Mouse (Mus musculus) embryonic facial prominence, embryonic 13.5 days (tissue): ENCODE results near the gene Rprd2. TPM values are rescaled to one million over a fixed set of nuclear protein-coding genes. Genes with fewer than 3 reads are reported as not detected.
"Not testable (repeated sequence)": the region's sequence is repeated elsewhere in the genome, so short reads cannot be mapped to it uniquely, and the experiment has no call there.

ENCODE experiments used
- ATAC-seq: fragments of 200-750 bp; cut with Nextera tagmentation; 2 replicates; pipeline ENCODE4 v1.8.0; 2017; ENCODE audit warnings: low read depth; ENCODE audit not compliant: insufficient number of reproducible peaks, insufficient read depth, low FRiP score, low TSS enrichment
- H3K27ac ChIP-seq: fragments of 300-500 bp; sonication (generic); 2 replicates; pipeline ENCODE4 v1.5.1; 2015; ENCODE audit warnings: moderate library complexity, mild to moderate bottlenecking, inconsistent platforms
- H3K27me3 ChIP-seq: fragments of 300-500 bp; sonication (generic); 2 replicates; pipeline ENCODE4 v1.6.1; 2015; ENCODE audit warnings: mild to moderate bottlenecking, inconsistent platforms
- H3K36me3 ChIP-seq: fragments of 300-500 bp; sonication (generic); 2 replicates; pipeline ENCODE4 v1.6.1; 2015; ENCODE audit warnings: mild to moderate bottlenecking, inconsistent platforms
- H3K4me1 ChIP-seq: fragments of 300-500 bp; sonication (generic); 2 replicates; pipeline ENCODE4 v1.6.1; 2015; ENCODE audit warnings: inconsistent platforms
- H3K4me2 ChIP-seq: fragments of 300-500 bp; sonication (generic); 2 replicates; pipeline ENCODE4 v1.6.1; 2015; ENCODE audit warnings: moderate library complexity, mild to moderate bottlenecking, inconsistent platforms
- H3K4me3 ChIP-seq: fragments of 300-500 bp; sonication (generic); 2 replicates; pipeline ENCODE4 v1.5.1; 2015; ENCODE audit warnings: mild to moderate bottlenecking, inconsistent platforms
- H3K9ac ChIP-seq: fragments of 300-500 bp; sonication (generic); 2 replicates; pipeline ENCODE4 v1.6.1; 2015; ENCODE audit warnings: mild to moderate bottlenecking, inconsistent platforms
- H3K9me3 ChIP-seq: fragments of 300-500 bp; sonication (generic); 2 replicates; pipeline ENCODE4 v1.6.1; 2016; ENCODE audit warnings: inconsistent platforms
- WGBS: fragments of 180-500 bp; shearing (Covaris S2); methylation state at CpG from one replicate; pipeline ENCODE4 v1.1.7; 2015; ENCODE audit warnings: mixed read lengths; 5-methylcytosine and 5-hydroxymethylcytosine counted together
- polyA plus RNA-seq: library from polyadenylated mRNA; unstranded; fragments of >200 nt; fragmentation: Nextera tagmentation; extraction: Ambion mirVana; gene quantifications from 2 replicates; pipeline ENCODE4 v1.2.1, GENCODE M21; 2015

The Rprd2 gene
- polyA plus RNA-seq, 1 experiment from 2014 or later, result 25.4 TPM

DNA sequence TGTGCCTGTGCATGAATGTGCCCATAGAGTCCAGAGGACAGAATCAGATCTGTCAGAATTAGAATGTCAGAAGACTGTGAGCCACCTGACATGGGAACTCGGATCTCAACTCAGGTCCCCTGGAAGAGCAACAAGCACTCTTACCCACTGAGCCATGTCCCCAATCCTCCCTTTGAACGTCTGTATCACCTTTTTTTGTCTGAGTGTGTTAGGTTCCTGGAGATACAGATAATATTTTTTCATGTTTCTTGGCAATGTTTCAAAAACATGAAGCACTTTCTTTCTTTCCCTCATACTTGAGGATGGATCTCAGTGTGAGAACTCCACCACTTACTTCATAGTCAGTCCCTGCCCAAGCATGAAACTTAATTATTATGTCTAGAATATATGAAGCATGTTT lies 10.3 kb downstream of the Rprd2 start:
- no peaks in the 10 kb centered on the region for H3K9me3 ChIP-seq
- no peaks in the 10 kb centered on the region for H3K4me1 ChIP-seq
- no peak for ATAC-seq
- H3K4me3 ChIP-seq, result no peak overlapping the region
- H3K4me2 ChIP-seq, result no peak overlapping the region
- WGBS, result 67% methylated on average over 2 of the region's 2 CpGs
- H3K27ac ChIP-seq, result no peak overlapping the region
- H3K9ac ChIP-seq, result no peak overlapping the region
- H3K27me3 ChIP-seq, result no peaks in the 10 kb centered on the region
- H3K36me3 ChIP-seq, result peaks cover 24% of the 10 kb centered on the region

DNA sequence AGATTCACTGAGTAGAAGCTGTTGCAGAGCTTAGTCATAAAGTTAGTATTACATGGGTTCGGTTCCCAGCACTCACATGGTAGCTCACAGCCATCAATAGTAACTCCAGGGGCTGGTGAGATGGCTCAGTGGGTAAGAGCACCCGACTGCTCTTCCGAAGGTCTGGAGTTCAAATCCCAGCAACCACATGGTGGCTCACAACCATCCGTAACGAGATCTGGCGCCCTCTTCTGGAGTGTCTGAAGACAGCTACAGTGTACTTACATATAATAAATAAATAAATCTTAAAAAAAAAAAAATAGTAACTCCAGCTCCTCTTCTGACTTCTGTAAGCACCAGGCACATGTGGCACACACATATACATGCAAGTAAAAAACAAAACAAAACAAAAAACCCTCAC lies 11.0 kb downstream of the Rprd2 start:
- H3K27ac ChIP-seq, ATAC-seq, H3K9me3 ChIP-seq, H3K4me1 ChIP-seq, H3K27me3 ChIP-seq, H3K9ac ChIP-seq, H3K4me3 ChIP-seq, H3K4me2 ChIP-seq: not testable (repeated sequence)
- 84% methylated on average over 6 of the region's 6 CpGs for WGBS
- peaks cover 24% of the 10 kb centered on the region for H3K36me3 ChIP-seq

DNA sequence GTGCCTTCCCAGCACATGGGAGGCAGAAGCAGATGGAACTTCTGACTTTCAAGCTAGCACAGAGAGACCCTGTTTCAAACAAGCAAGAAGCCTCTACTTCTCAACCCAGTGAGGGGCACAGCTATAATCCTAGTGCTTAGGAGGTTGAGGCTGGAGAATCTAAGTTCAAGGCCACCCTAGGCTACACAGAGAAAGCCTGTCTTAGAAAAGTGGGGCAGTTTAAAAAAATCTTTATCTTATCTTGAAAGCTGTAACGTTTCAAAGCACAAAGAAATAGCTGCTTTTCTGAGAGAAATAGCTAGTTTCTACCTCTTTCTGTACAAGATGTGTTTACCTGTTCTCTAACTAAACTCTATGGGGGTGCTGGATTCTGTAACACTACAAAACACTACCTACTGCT lies 12.0 kb downstream of the Rprd2 start:
- Histone ChIP-seq H3K27me3 (no peaks in the 10 kb centered on the region), H3K4me3 (no peak overlapping the region), H3K27ac (no peak overlapping the region), H3K9me3 (no peaks in the 10 kb centered on the region), H3K36me3 (peaks cover 24% of the 10 kb centered on the region), H3K4me2 (no peak overlapping the region), H3K4me1 (no peaks in the 10 kb centered on the region), H3K9ac (no peak overlapping the region)
- 95% methylated on average over 1 of the region's 1 CpGs for WGBS
- ATAC-seq, result no peak

DNA sequence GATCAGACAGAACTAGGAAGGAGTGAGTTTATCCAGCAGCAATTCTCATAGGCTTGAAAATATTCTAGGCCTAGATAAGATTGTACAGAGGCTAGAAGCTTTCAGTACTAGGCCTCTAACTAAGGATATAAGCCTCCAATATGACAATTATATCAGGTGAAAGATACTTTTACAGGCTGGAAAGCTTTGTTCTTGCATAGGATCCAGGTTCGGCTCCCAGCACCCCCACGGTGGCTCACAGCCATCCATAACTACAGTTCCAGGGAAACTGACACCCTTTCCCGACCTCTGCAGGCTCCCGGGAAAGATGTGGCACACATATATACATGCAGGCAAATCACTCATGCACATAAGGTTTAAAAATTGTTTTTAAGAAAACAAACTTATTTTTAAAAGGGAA lies 14.8 kb downstream of the Rprd2 start:
- H3K36me3 ChIP-seq, result peaks cover 21% of the 10 kb centered on the region
- 94% methylated on average over 4 of the region's 4 CpGs for WGBS
- no peaks in the 10 kb centered on the region for H3K4me1 ChIP-seq
- H3K27me3 ChIP-seq, result no peaks in the 10 kb centered on the region
- ATAC-seq, result no peak
- no peaks in the 10 kb centered on the region for H3K9me3 ChIP-seq
- no peak overlapping the region for H3K9ac ChIP-seq
- H3K4me2 ChIP-seq, result no peak overlapping the region
- no peak overlapping the region for H3K27ac ChIP-seq
- H3K4me3 ChIP-seq, result no peak overlapping the region

DNA sequence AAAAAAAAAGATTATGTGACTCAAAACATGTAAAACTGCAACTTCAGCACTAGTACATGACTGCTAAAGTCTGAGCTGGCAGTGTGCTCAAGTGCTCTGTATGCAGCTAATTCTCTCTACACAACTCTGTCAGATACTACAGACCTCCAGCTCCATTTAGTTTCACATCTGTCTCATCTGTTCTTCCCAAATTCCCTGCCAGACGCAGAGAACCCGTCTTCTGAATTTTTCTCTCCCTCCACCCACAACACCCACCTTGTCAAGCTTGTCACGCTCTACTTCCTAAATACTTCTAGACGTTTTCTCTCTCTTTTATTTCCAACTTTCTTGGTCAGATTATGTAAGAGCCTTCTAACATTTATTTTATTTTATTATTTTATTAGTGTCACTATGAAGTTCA lies 19.9 kb downstream of the Rprd2 start:
- no peak for ATAC-seq
- H3K36me3 ChIP-seq, result no peaks in the 10 kb centered on the region; the same call in none of the 2 replicates
- no peak overlapping the region for H3K4me2 ChIP-seq
- H3K27ac ChIP-seq, result no peak overlapping the region
- WGBS, result 86% methylated on average over 4 of the region's 4 CpGs
- H3K9me3 ChIP-seq, result no peaks in the 10 kb centered on the region
- no peak overlapping the region for H3K4me3 ChIP-seq
- 0 out of 2 replicates have a peak, but pooled peaks cover 2% of the 10 kb centered on the region for H3K4me1 ChIP-seq
- no peaks in the 10 kb centered on the region for H3K27me3 ChIP-seq
- H3K9ac ChIP-seq, result no peak overlapping the region

DNA sequence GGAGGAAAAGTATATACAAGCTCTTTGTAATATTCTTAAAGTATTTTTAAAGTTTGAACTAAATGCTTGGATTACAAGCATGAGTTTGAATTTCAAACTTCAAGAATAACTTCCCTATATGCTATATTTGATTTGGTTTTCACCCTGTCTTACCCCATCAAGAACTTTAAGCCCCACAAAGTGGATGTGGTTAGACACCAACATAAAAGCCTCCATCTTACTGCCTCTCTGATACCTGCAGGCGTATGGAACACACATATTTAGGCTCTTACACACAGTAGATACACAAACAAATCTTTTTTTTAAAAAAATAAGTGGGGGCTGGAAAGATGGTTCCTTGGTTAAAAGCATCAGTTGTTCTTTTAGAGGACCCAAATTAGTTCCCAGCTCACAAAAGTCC lies 24.4 kb downstream of the Rprd2 start:
- no peaks in the 10 kb centered on the region for H3K9me3 ChIP-seq
- 86% methylated on average over 1 of the region's 1 CpGs for WGBS
- ATAC-seq, result no peak
- H3K4me3 ChIP-seq, result no peak overlapping the region
- H3K4me2 ChIP-seq, result no peak overlapping the region
- no peak overlapping the region for H3K27ac ChIP-seq
- H3K36me3 ChIP-seq, result peaks cover 1% of the 10 kb centered on the region; the same call in 1 of the 2 replicates
- no peak overlapping the region for H3K9ac ChIP-seq
- H3K4me1 ChIP-seq, result 0 out of 2 replicates have a peak, but pooled peaks cover 2% of the 10 kb centered on the region
- H3K27me3 ChIP-seq, result no peaks in the 10 kb centered on the region

DNA sequence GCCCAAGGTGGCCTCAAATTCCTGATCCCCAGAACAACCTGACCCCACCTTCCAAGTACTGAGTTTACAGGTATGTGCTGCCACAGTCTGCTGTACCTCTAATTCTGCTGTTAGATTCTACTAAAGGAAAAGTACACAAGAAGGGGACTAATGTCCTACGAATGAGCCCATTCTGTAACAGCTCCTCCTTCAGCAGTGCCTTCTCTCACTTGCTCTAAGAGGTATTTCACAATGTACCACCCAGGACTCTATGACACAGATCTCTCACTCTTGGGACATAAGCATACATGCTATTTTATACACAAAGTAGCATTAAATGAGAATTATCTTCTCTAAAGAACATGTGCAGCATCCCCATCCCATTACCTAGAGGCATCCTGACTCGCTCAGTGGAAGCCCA lies 25.0 kb downstream of the Rprd2 start:
- 63% methylated on average over 2 of the region's 2 CpGs for WGBS
- no peak for ATAC-seq
- H3K36me3 ChIP-seq, result peaks cover 6% of the 10 kb centered on the region; the same call in 1 of the 2 replicates

DNA sequence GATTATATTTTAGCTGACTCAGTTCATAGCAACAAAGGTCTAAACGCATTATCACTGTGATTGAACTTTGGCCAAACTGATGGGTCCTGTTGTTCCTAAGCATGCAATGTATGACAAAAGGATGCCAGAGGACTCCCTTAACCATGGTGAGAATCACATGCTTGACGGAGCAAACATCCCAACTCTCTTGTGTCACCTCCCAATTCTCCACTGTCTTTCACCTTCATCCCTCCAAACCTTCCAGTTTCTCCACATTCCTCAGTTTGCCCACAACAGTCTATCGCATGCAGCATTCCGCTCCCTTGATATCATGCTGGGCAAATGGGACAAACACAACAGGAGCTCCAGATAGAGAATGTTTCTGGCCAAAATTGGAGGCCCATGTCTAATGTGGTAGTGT lies 33.2 kb downstream of the Rprd2 start:
- Histone ChIP-seq H3K9me3 (no peaks in the 10 kb centered on the region), H3K4me3 (no peak overlapping the region), H3K4me1 (no peaks in the 10 kb centered on the region), H3K36me3 (peaks cover 71% of the 10 kb centered on the region), H3K27me3 (no peaks in the 10 kb centered on the region), H3K27ac (no peak overlapping the region), H3K4me2 (no peak overlapping the region), H3K9ac (no peak overlapping the region)
- 88% methylated on average over 4 of the region's 4 CpGs for WGBS
- no peak for ATAC-seq

More for the DNA sequence above, 25.0 kb downstream of the Rprd2 start:
- no peak overlapping the region for H3K27ac ChIP-seq
- H3K4me1 ChIP-seq, result 0 out of 2 replicates have a peak, but pooled peaks cover 2% of the 10 kb centered on the region
- no peaks in the 10 kb centered on the region for H3K9me3 ChIP-seq
- H3K4me3 ChIP-seq, result no peak overlapping the region
- H3K27me3 ChIP-seq, result no peaks in the 10 kb centered on the region
- no peak overlapping the region for H3K9ac ChIP-seq
- no peak overlapping the region for H3K4me2 ChIP-seq

DNA sequence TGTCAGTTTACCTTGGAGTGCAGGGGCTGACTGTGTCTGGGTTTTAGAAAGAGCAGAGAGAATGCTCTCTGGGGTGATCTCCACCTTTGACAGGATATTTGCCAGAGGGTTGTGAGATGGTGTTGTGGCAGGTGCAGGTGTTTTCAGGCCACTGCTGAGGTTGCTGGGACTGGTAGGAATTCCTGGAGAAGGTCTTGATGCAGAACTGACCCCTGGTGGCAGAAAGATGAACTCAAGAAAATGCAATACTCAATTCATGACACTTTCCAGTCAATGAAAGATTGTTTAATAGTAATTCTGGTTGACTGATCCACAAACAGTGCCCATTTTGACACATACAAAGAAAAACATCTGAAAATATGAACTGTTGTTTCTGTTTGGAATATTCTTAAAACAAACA lies 46.7 kb downstream of the Rprd2 start:
- H3K9ac ChIP-seq, result no peak overlapping the region
- no peak overlapping the region for H3K27ac ChIP-seq

DNA sequence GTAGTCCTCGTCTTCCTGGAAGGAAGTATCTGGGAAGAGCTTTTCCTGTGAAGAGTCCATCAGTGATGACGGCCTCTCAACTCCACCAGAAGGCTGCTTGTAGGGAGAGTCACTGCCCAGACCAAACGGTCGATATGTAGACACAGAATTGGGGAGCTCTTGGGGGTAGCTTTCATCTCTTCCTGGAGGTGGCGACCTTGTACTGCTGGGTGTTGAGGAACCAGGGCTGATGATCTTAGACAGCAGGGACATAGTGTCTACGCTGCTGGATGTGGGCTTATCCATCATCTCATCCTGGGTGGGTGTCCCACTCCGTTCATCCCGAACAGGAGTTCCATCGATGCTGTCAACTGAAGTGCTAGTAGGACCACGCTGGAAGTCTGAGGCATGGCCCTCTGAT lies 53.1 kb downstream of the Rprd2 start:
- ATAC-seq, result no peak
- H3K9ac ChIP-seq, result no peak overlapping the region
- H3K27ac ChIP-seq, result no peak overlapping the region
- no peak overlapping the region for H3K4me3 ChIP-seq
- no peaks in the 10 kb centered on the region for H3K27me3 ChIP-seq
- H3K36me3 ChIP-seq, result peaks cover 66% of the 10 kb centered on the region
- H3K4me1 ChIP-seq, result no peaks in the 10 kb centered on the region
- no peak overlapping the region for H3K4me2 ChIP-seq
- no peaks in the 10 kb centered on the region for H3K9me3 ChIP-seq
- WGBS, result 93% methylated on average over 10 of the region's 10 CpGs

More for the DNA sequence above, 46.7 kb downstream of the Rprd2 start:
- Histone ChIP-seq H3K4me3 (no peak overlapping the region), H3K4me2 (no peak overlapping the region), H3K36me3 (peaks cover 74% of the 10 kb centered on the region), H3K9me3 (no peaks in the 10 kb centered on the region), H3K27me3 (no peaks in the 10 kb centered on the region), H3K4me1 (no peaks in the 10 kb centered on the region)
- ATAC-seq, result no peak

DNA sequence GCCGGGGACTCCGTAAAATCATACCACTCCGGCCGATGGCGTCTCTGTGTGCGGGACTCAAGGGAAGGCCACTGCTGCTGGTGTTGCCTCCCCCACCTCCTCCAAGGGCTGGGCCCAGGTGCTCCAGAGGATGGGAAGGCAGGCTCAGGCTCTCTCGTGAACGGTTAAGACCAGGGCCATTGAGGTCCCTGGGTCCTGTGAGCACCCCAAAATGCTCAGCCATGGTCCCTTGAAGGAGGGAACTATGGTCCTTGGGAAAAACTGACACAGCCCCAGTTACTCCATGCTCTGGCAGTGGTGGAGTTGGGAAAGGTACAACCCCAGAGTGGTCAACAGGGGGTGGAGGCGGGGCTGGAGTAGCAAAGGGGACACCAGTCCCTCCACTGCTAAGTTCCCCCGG lies 54.9 kb downstream of the Rprd2 start:
- peaks cover 56% of the 10 kb centered on the region for H3K36me3 ChIP-seq
- no peak overlapping the region for H3K27ac ChIP-seq
- no peaks in the 10 kb centered on the region for H3K27me3 ChIP-seq
- H3K9me3 ChIP-seq, result no peaks in the 10 kb centered on the region
- WGBS, result 79% methylated on average over 10 of the region's 10 CpGs
- no peak overlapping the region for H3K9ac ChIP-seq
- no peak overlapping the region for H3K4me3 ChIP-seq
- ATAC-seq, result no peak
- no peaks in the 10 kb centered on the region for H3K4me1 ChIP-seq
- H3K4me2 ChIP-seq, result no peak overlapping the region

DNA sequence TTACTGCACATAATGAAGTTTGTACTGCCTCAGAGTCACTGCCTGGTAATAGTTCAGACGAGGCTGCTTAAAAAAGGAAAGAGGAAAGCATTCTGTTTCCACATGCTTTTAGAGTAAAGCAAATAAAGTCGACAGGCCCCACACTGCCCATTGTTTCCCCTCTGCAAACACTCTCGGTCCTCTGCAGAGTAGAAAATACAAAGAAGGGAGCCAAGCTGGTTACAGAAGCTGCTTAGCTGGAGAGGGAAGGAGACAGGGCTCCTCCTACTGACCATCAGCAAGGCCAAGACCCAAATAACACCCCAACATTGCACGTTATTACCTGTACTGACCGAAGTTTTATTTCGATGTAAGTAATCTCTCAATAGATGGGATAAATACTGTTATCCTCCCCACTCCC lies 55.7 kb downstream of the Rprd2 start:
- WGBS, result 65% methylated on average over 6 of the region's 6 CpGs
- Histone ChIP-seq H3K27ac (no peak overlapping the region), H3K9me3 (no peaks in the 10 kb centered on the region), H3K27me3 (no peaks in the 10 kb centered on the region), H3K9ac (no peak overlapping the region; the same call in 1 of the 2 replicates), H3K4me3 (no peak overlapping the region), H3K4me2 (no peak overlapping the region), H3K36me3 (peaks cover 47% of the 10 kb centered on the region), H3K4me1 (no peaks in the 10 kb centered on the region)
- ATAC-seq, result no peak

DNA sequence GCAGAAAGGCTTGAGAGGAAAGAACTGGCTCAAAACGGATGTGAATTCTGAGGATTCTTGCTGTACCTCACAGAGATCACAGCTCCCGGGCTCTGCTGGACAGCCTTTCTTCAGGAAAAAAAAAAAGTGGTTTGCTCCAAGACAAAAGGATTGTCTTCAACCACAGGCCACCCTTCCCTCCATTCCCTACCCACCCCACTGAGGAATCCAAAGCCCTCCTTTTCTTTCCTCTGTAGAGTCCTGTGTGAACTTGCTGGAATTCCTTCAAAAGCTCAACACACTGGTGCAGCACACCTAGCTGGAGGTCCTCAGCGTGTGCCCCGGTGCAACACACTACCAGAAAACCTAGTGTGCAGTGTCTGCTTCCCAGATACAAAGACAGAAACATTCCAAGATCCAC lies 56.9 kb downstream of the Rprd2 start:
- no peak for ATAC-seq
- no peaks in the 10 kb centered on the region for H3K9me3 ChIP-seq
- no peak overlapping the region for H3K4me3 ChIP-seq
- no peak overlapping the region for H3K9ac ChIP-seq
- H3K27ac ChIP-seq, result no peak overlapping the region
- WGBS, result 75% methylated on average over 4 of the region's 4 CpGs
- no peaks in the 10 kb centered on the region for H3K27me3 ChIP-seq
- peaks cover 36% of the 10 kb centered on the region for H3K36me3 ChIP-seq
- H3K4me1 ChIP-seq, result no peaks in the 10 kb centered on the region
- no peak overlapping the region for H3K4me2 ChIP-seq
